Mouse (Mus musculus) heart, embryonic 16.5 days (tissue): ENCODE measurements around the gene Olfr211. TPM values are rescaled to one million over a fixed set of nuclear protein-coding genes. Genes with fewer than 3 reads are reported as not detected.

Experiments used
- ATAC-seq: fragments of 200-750 bp; cut with Nextera tagmentation; replicated peaks from 2 replicates; pipeline ENCODE4 v1.8.0; 2017; ENCODE audit warnings: moderate number of reproducible peaks; ENCODE audit not compliant: insufficient read depth, low FRiP score; ENCODE audit errors: extremely low read depth
- H3K27ac ChIP-seq: fragments of 300-500 bp; sonication (generic); 2 replicates; pipeline ENCODE4 v1.5.1; 2014; ENCODE audit warnings: mild to moderate bottlenecking, low read length, control low read depth, moderate library complexity
- H3K27me3 ChIP-seq: fragments of 300-500 bp; sonication (generic); 2 replicates; pipeline ENCODE4 v1.6.1; 2014; ENCODE audit warnings: low read length, mixed read lengths; ENCODE audit not compliant: control insufficient read depth, insufficient read depth
- H3K36me3 ChIP-seq: fragments of 300-500 bp; sonication (generic); 2 replicates; pipeline ENCODE4 v1.6.1; 2014; ENCODE audit not compliant: control insufficient read depth, insufficient read depth
- H3K4me1 ChIP-seq: fragments of 300-500 bp; sonication (generic); 2 replicates; pipeline ENCODE4 v1.6.1; 2014; ENCODE audit warnings: low read length, mixed read lengths; ENCODE audit not compliant: control insufficient read depth, insufficient read depth
- H3K4me2 ChIP-seq: fragments of 300-500 bp; sonication (generic); 2 replicates; pipeline ENCODE4 v1.6.1; 2014; ENCODE audit warnings: low read depth, mild to moderate bottlenecking, control low read depth, low read length
- H3K4me3 ChIP-seq: fragments of 300-500 bp; sonication (generic); 2 replicates; pipeline ENCODE4 v1.5.1; 2014; ENCODE audit warnings: mild to moderate bottlenecking, control low read depth, low read length
- H3K9ac ChIP-seq: fragments of 300-500 bp; sonication (generic); 2 replicates; pipeline ENCODE4 v1.6.1; 2014; ENCODE audit warnings: low read length, control low read depth
- H3K9me3 ChIP-seq: fragments of 300-500 bp; sonication (generic); replicated peaks from 2 replicates; pipeline ENCODE4 v1.6.1; 2016; ENCODE audit warnings: low read length; ENCODE audit not compliant: control insufficient read depth
- WGBS: fragments of 180-500 bp; shearing (Covaris S2); extraction: QIAGEN DNeasy Blood & Tissue Kit; methylation state at CpG from one replicate; pipeline ENCODE4 v1.1.7; 2014; 5-methylcytosine and 5-hydroxymethylcytosine counted together
- polyA plus RNA-seq: library from polyadenylated mRNA; unstranded; fragments of >200 nt; fragmentation: Nextera tagmentation; extraction: Ambion mirVana; gene quantifications from 2 replicates; pipeline ENCODE4 v1.2.1, GENCODE M21; 2015

Olfr211 gene
- polyA plus RNA-seq: not detected in 2 replicates

DNA sequence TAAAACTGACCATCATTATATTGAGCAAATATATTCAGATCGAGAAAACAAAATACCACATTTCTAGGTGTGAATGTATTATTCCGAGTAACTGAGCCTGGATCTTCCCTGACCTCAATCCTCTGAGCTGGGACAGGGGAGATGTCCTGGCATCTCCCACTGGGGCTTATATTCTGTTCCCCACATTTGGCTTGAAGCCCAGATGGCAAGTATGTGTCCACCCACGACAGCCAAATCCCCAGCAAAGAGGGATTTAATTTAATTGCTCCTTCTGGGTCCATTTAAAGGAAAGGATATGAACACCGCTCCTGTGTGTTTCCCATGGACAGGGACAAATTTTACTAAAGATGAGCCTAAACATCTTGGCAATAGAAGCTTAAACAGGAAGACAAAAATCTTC is at the start of gene Olfr211:
Olfr211 (plus strand) TSS at position 301 of the 400 bp plus-strand sequence.
- no peak within 1 kb of the TSS for H3K4me2 ChIP-seq
- H3K27me3 ChIP-seq: no peaks in the 10 kb centered on the region
- no peak within 1 kb of the TSS for H3K27ac ChIP-seq
- no peak within 1 kb of the TSS for H3K4me3 ChIP-seq
- no peak for ATAC-seq
- H3K36me3 ChIP-seq: no peaks in the 10 kb centered on the region
- H3K9me3 ChIP-seq: no peaks in the 10 kb centered on the region
- no peak within 1 kb of the TSS for H3K9ac ChIP-seq
- WGBS: 71% methylated on average over 4 of the region's 4 CpGs
- H3K4me1 ChIP-seq: no peaks in the 10 kb centered on the region

- no peak overlapping the region for H3K4me2 ChIP-seq
- peaks cover 10% of the 10 kb centered on the region for H3K9me3 ChIP-seq
- no peak overlapping the region for H3K27ac ChIP-seq
- H3K4me1 ChIP-seq: peaks cover 12% of the 10 kb centered on the region
- H3K36me3 ChIP-seq: no peaks in the 10 kb centered on the region
- H3K27me3 ChIP-seq: no peaks in the 10 kb centered on the region
- no peak for ATAC-seq
- no peak overlapping the region for H3K4me3 ChIP-seq
- no peak overlapping the region for H3K9ac ChIP-seq
- WGBS: 86% methylated on average over 6 of the region's 6 CpGs
These were observed 49.4 kb upstream of the Olfr211 start for GRCm38 (mm10) chr6:116439531-116439930.

GRCm38 (mm10) chr6:116440447-116440846 is 48.4 kb upstream of the Olfr211 start:
- H3K4me1 ChIP-seq: peaks cover 12% of the 10 kb centered on the region
- ATAC-seq: peak; percentile 23; the same call in 1 of the 2 replicates
- no peak overlapping the region for H3K4me3 ChIP-seq
- H3K27ac ChIP-seq: peak overlapping the region; percentile 86
- H3K36me3 ChIP-seq: no peaks in the 10 kb centered on the region
- H3K9me3 ChIP-seq: peaks cover 10% of the 10 kb centered on the region
- H3K27me3 ChIP-seq: no peaks in the 10 kb centered on the region
- H3K4me2 ChIP-seq: peak overlapping the region; percentile 45
- 54% methylated on average over 4 of the region's 4 CpGs for WGBS
- no peak overlapping the region for H3K9ac ChIP-seq

DNA sequence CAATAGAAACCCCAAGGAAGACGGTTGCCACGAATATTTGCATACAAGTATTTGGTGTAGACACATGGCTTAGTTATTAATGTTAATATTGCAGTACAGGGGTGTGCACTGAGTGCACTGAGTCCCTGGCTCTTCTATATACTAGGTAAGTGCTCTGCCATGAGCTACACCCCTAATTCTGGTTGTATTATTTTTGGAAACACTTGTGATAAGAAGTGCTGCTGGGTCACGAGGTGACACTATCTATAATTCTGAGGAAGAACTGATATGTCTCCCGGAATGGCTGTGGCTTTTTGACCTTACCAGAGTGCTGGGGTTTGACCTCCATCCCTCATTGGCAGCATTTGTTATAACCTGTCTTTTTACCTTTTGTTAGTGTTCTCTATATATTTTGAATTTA is 48.0 kb upstream of the Olfr211 start:
- H3K4me3 ChIP-seq: no peak overlapping the region
- H3K4me2 ChIP-seq: peak overlapping the region; percentile 45
- H3K9me3 ChIP-seq: peaks cover 10% of the 10 kb centered on the region
- H3K27me3 ChIP-seq: no peaks in the 10 kb centered on the region
- WGBS: 28% methylated on average over 4 of the region's 4 CpGs
- peaks cover 12% of the 10 kb centered on the region for H3K4me1 ChIP-seq
- no peaks in the 10 kb centered on the region for H3K36me3 ChIP-seq
- peak; percentile 94 for ATAC-seq
- peak overlapping the region; percentile 86 for H3K27ac ChIP-seq
- no peak overlapping the region for H3K9ac ChIP-seq

DNA sequence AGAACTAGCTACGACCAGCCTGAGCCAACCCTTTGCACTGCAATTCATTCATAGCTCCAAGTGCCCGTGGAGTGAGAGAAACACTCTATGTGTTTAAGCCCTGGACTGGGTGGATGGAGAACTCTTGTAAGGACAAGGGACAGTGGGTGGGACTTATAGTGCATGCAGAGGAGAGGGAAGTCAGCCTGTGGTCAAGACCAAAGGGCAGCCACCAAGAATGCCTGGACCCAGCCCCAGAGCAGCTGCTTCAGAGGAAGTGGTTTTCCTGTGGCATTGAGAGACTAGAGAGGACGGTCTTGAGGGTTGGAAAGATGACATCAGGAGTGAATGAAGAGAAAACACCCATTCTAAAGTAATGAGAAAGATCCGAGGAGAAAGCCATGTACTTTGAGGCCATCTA is 33.1 kb upstream of the Olfr211 start:
- Histone ChIP-seq H3K27me3 (peaks cover 12% of the 10 kb centered on the region), H3K4me1 (peaks cover 4% of the 10 kb centered on the region), H3K36me3 (no peaks in the 10 kb centered on the region), H3K9ac (no peak overlapping the region), H3K9me3 (no peaks in the 10 kb centered on the region), H3K4me2 (no peak overlapping the region), H3K27ac (no peak overlapping the region), H3K4me3 (no peak overlapping the region)
- ATAC-seq: no peak
- WGBS: 69% methylated on average over 4 of the region's 4 CpGs

GRCm38 (mm10) chr6:116456482-116456881 is 32.4 kb upstream of the Olfr211 start:
- Histone ChIP-seq H3K4me1 (peaks cover 7% of the 10 kb centered on the region), H3K4me3 (no peak overlapping the region), H3K9ac (no peak overlapping the region), H3K27me3 (peaks cover 18% of the 10 kb centered on the region), H3K27ac (no peak overlapping the region), H3K4me2 (no peak overlapping the region), H3K36me3 (no peaks in the 10 kb centered on the region), H3K9me3 (no peaks in the 10 kb centered on the region)
- no peak for ATAC-seq
- 29% methylated on average over 1 of the region's 1 CpGs for WGBS

DNA sequence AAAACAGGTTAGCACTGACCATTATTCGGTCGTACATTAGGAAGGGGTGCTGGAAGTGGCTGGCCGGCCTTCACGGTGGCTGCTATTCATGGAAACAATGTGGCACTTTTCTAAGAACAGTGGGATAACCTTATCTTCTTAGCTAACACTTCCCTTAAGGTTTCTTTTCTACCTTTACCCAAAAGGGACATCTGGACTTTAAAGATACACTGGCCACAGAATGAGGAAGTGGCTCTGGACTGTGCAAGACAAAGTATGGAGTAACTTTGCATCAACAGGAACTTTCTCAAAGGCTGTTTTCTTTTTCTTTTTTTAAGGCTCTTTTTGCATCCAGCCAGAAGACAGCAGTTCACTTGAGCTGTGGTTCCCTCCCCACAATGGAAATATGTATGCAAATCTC is 30.2 kb upstream of the Olfr211 start:
- H3K4me1 ChIP-seq: peaks cover 7% of the 10 kb centered on the region
- no peak overlapping the region for H3K9ac ChIP-seq
- no peak overlapping the region for H3K4me2 ChIP-seq
- H3K36me3 ChIP-seq: no peaks in the 10 kb centered on the region
- no peak overlapping the region for H3K4me3 ChIP-seq
- no peak for ATAC-seq
- H3K27ac ChIP-seq: no peak overlapping the region
- peaks cover 21% of the 10 kb centered on the region for H3K27me3 ChIP-seq
- WGBS: 48% methylated on average over 4 of the region's 4 CpGs
- no peaks in the 10 kb centered on the region for H3K9me3 ChIP-seq

DNA sequence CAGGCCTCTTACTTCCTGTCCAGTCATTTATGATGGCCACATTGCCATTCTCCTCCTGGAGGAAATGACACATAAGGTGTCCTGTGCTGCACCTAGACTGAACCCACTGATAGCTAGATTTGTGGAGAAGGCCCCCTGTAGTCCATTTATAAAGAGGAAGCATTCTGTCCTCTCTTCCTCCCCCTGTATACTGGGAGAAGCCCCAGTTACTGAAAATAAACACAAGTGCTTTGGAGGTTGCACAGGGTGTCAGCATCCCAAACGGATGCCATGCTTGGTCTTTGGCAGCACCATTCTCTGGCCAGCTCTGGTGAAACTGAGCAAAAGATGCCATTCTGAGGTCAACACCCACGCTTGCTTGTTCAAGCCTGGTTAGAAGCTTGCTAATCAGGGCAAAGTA is 29.7 kb upstream of the Olfr211 start:
- Histone ChIP-seq H3K27me3 (peaks cover 21% of the 10 kb centered on the region), H3K27ac (no peak overlapping the region), H3K9ac (no peak overlapping the region), H3K4me1 (peaks cover 7% of the 10 kb centered on the region), H3K36me3 (no peaks in the 10 kb centered on the region), H3K4me2 (no peak overlapping the region), H3K9me3 (no peaks in the 10 kb centered on the region), H3K4me3 (no peak overlapping the region)
- WGBS: 62% methylated on average over 2 of the region's 2 CpGs
- ATAC-seq: no peak

DNA sequence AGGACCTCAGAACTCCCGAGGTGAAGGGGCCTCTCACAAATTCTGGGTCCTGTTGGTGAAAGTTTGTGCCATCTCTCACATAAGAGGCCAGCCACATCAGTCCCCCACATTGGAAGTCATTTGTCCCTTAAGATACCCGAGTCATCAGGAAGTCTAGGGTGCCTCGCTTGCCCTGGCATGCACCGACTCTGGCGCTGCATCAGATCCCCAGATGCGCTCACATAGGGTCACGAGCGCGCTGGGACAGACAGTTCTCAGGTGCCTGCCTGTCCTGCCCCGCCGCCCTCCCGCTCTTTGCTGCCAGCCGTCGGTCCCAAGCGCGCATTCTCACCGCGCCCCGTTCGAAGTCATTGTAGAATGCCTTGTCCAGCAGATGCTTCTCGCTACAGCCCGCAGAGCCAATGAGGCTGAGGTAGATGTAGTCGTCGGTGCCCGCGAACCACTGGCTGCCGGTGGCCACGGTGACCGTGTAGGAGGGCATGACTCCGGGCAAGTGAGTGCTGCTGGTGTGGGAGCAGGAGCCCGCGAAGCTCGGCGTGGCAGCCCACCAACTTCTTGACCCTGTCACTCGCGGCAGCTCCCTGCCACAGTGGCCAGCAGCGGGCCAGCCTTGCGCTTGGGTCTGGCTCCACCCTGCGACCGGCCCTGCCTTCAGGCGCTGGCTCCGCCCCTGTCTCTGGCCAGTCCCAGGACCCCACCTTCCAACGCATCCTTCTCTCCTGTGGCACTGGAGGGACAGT is 28.2 kb upstream of the Olfr211 start, which contains the start of gene Alox5:
Alox5 (minus strand) TSS at position 635 of the 740 bp plus-strand sequence.
- H3K4me2 ChIP-seq: peak within 1 kb of the TSS; percentile 78
- 3% methylated on average over 43 of the region's 43 CpGs for WGBS
- H3K27ac ChIP-seq: no peak within 1 kb of the TSS
- H3K36me3 ChIP-seq: no peaks in the 10 kb centered on the region
- no peak; the same call in 1 of the 2 replicates for ATAC-seq
- H3K9ac ChIP-seq: peak within 1 kb of the TSS; percentile 57
- peak within 1 kb of the TSS; percentile 52 for H3K4me3 ChIP-seq
- peaks cover 21% of the 10 kb centered on the region for H3K27me3 ChIP-seq
- no peaks in the 10 kb centered on the region for H3K9me3 ChIP-seq
- H3K4me1 ChIP-seq: peaks cover 7% of the 10 kb centered on the region
